ENCODE assay signal across 8 mouse cellular contexts in the genomic region with DNA sequence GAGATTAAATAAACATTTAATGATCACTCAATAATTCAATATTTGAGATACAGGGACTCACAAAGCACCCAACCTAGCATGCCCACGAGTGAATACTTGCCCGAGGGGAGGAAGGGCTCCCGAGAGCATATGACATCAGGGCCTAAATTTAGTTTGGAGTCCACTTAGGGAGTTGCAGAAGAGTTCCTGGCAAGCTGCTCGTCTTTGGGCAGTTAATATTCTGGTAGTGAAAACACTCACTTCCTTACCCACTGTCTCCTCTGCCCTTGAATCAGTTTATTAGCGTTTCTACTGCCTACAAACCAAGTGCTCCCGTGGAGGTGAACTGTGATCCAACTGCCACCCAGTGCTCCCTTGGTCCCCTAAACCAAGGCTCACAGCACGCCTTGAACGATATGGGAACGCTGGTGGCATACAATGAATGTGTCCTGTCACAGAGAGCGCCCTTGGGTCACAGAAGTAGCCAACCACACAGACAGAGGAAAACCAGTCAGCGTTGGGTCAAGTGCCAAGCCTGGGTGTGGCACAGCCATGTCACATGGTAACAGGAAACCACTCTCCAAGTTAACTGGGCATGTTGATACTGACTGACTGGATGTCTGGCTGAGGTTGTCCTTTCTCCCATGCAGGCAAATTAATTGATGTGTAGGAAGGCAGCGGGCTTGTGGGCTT. TPM values are rescaled to one million over a fixed set of nuclear protein-coding genes. Genes with fewer than 3 reads are reported as not detected.
DNase-seq lines count a peak whose midpoint lies in the region; ATAC-seq and TF ChIP-seq lines count a peak whose summit lies in the region.

No protein-coding gene starts in this region.

- H3K4me3 ChIP-seq in stomach, postnatal 0 days (ENCODE audit: low read depth, low read length): no peak overlapping the region
- no peak overlapping the region for H3K4me3 ChIP-seq in liver, embryonic 12.5 days

- peak; percentile 93 for ATAC-seq in granulocyte monocyte progenitor cell, adult 5-6 weeks (replicated peaks; ENCODE audit: poor library complexity, severe bottlenecking)
- ATAC-seq in stomach, postnatal 0 days (ENCODE audit: low FRiP score, low TSS enrichment): peak; percentile 68
- no peak for ATAC-seq in liver, embryonic 12.5 days

- H3K4me2 ChIP-seq in stomach, postnatal 0 days (replicated peaks; ENCODE audit: low read depth): no peak overlapping the region
- no peak overlapping the region for H3K4me2 ChIP-seq in liver, embryonic 12.5 days

- no peak overlapping the region for H3K9ac ChIP-seq in stomach, postnatal 0 days (ENCODE audit: low read length)
- no peak overlapping the region for H3K9ac ChIP-seq in liver, embryonic 12.5 days

- 58% methylated on average over 12 of the region's 12 CpGs for WGBS in stomach, postnatal 0 days
- WGBS in liver, embryonic 12.5 days (ENCODE audit: insufficient replicate concordance): 68% methylated on average over 12 of the region's 12 CpGs

- no peaks in the 10 kb centered on the region for H3K9me3 ChIP-seq in stomach, postnatal 0 days (ENCODE audit: control insufficient read depth, low read length)
- no peaks in the 10 kb centered on the region for H3K9me3 ChIP-seq in liver, embryonic 12.5 days (replicated peaks)

- no peak for TF ChIP-seq CTCF in stomach, postnatal 0 days (IDR thresholded peaks at IDR 0.05; ENCODE audit: low read depth)

- no peaks in the 10 kb centered on the region for H3K36me3 ChIP-seq in stomach, postnatal 0 days (ENCODE audit: control insufficient read depth, insufficient read depth, low read length)
- no peaks in the 10 kb centered on the region for H3K36me3 ChIP-seq in liver, embryonic 12.5 days

- H3K4me1 ChIP-seq in stomach, postnatal 0 days (replicated peaks; ENCODE audit: control insufficient read depth, insufficient read depth): 0 out of 2 replicates have a peak, but pooled peaks cover 2% of the 10 kb centered on the region
- no peaks in the 10 kb centered on the region for H3K4me1 ChIP-seq in liver, embryonic 12.5 days

- peak overlapping the region; percentile 24; the same call in 1 of the 2 replicates for H3K27ac ChIP-seq in stomach, postnatal 0 days (replicated peaks)
- H3K27ac ChIP-seq in liver, embryonic 12.5 days: no peak overlapping the region

- no peaks in the 10 kb centered on the region for H3K27me3 ChIP-seq in stomach, postnatal 0 days (ENCODE audit: control insufficient read depth, insufficient read depth, low read length)
- H3K27me3 ChIP-seq in liver, embryonic 12.5 days (replicated peaks): no peaks in the 10 kb centered on the region

- DNase-seq in urinary bladder, postnatal 14 days (ENCODE audit: low spot score): peak; percentile 54
- no peak for DNase-seq in urinary bladder, adult 2 months (ENCODE audit: low spot score)
- DNase-seq in kidney, postnatal 36 days: peak; percentile 55 to 64
- peak; percentile 77 for DNase-seq in stomach, postnatal 0 days (ENCODE audit: low spot score)
- DNase-seq in thymus, postnatal 25 days: no peak
- DNase-seq in right cerebral cortex, postnatal 14 days: no peak

- TF ChIP-seq EP300 in stomach, postnatal 0 days (optimal IDR thresholded peaks at IDR 0.05): no peak

RNA-seq across cellular contexts. Expression of a gene that starts 4.2 kb away (rescaled TPM):
- polyA plus RNA-seq in urinary bladder, adult 2 months (2012; rRNA removed): 8.2 and 10.5 TPM in 2 replicates
- not detected in 2 replicates for total RNA-seq in granulocyte monocyte progenitor cell, adult 5-6 weeks (2014; fragmentation: Nextera tagmentation)
- not detected in 2 replicates for total RNA-seq in granulocyte monocyte progenitor cell, adult 5-6 weeks (2017)
- 2.1 and 2.6 TPM in 2 replicates for polyA plus RNA-seq in stomach, postnatal 0 days (2015; fragmentation: Nextera tagmentation; extraction: Ambion mirVana)
- not detected in 2 replicates for polyA plus RNA-seq in liver, embryonic 12.5 days (2016; fragmentation: Nextera tagmentation; extraction: Ambion mirVana)

RNA-seq across cellular contexts. Expression of a gene that starts 20.2 kb away (rescaled TPM):
- polyA plus RNA-seq in urinary bladder, adult 2 months (2012; rRNA removed): 44.5 and 49.6 TPM in 2 replicates
- total RNA-seq in granulocyte monocyte progenitor cell, adult 5-6 weeks (2014; fragmentation: Nextera tagmentation): 3.5 TPM in 1 of 2 replicates, not detected in the other
- 0.41 and 1.5 TPM in 2 replicates for total RNA-seq in granulocyte monocyte progenitor cell, adult 5-6 weeks (2017)
- polyA plus RNA-seq in stomach, postnatal 0 days (2015; fragmentation: Nextera tagmentation; extraction: Ambion mirVana): 26.3 and 28.0 TPM in 2 replicates
- polyA plus RNA-seq in liver, embryonic 12.5 days (2016; fragmentation: Nextera tagmentation; extraction: Ambion mirVana): 10.1 and 10.5 TPM in 2 replicates

Comparison
In these comparisons a context has a peak if more than half of its experiments do, and no peak if none do; other contexts are left out.
1. DNase-seq: peak in urinary bladder, postnatal 14 days (single experiment), kidney, postnatal 36 days (2 of 2) and stomach, postnatal 0 days (single experiment); none in urinary bladder, adult 2 months (single experiment), thymus, postnatal 25 days (single experiment) and right cerebral cortex, postnatal 14 days (single experiment).